Mouse (Mus musculus) ES-E14 (cell line): Measurements from ENCODE around the gene Hspb3.

Experiments used
- CHD2 ChIP-seq: IDR thresholded peaks from 2 replicates; pipeline ENCODE4 v1.6.1; 2014; ENCODE audit warnings: mild to moderate bottlenecking, low read depth, low read length, inconsistent platforms
- HCFC1 ChIP-seq: IDR thresholded peaks from 2 replicates; pipeline ENCODE4 v1.6.1; 2012; ENCODE audit warnings: low read length, inconsistent platforms, borderline replicate concordance; ENCODE audit not compliant: insufficient read depth
- ZC3H11A ChIP-seq: IDR thresholded peaks from 2 replicates; pipeline ENCODE4 v1.6.1; 2012; ENCODE audit warnings: low read depth, mild to moderate bottlenecking, inconsistent platforms, low read length, borderline replicate concordance
- ZNF384 ChIP-seq: IDR thresholded peaks from 2 replicates; pipeline ENCODE4 v1.6.1; 2012; ENCODE audit warnings: low read depth, low read length, inconsistent platforms

GRCm38 (mm10) chr13:113686691-113687121 is 23.2 kb upstream of the Hspb3 start:
- no peak for TF ChIP-seq HCFC1
- TF ChIP-seq CHD2: no peak
- TF ChIP-seq ZNF384: no peak
- TF ChIP-seq ZC3H11A: no peak
